Mouse (Mus musculus): ENCODE results near the gene Gtsf1l.

The Gtsf1l gene

GRCm38 (mm10) chr2:163051691-163052090 is 36.0 kb downstream of the Gtsf1l start:
- no peak for DNase-seq (ENCODE audit: low spot score)

- DNase-seq (ENCODE audit: low spot score), result no peak
Measured at GRCm38 (mm10) chr2:163049116-163049515, 38.5 kb downstream of the Gtsf1l start.

GRCm38 (mm10) chr2:163048125-163048524 is 39.5 kb downstream of the Gtsf1l start:
- DNase-seq (ENCODE audit: low spot score), result peak; percentile 87

- no peak for DNase-seq (ENCODE audit: low spot score)
Measured at GRCm38 (mm10) chr2:163039940-163040339, 47.7 kb downstream of the Gtsf1l start.
